Mouse (Mus musculus) right cerebral cortex, postnatal 10 days (tissue): ENCODE data around the gene Lrrc51.

Experiments used
- DNase-seq, 2 experiments: peaks; one replicate each; pipeline ENCODE4 v3.0.0; 2021; ENCODE audit warnings: low spot score in 2 of 2

Lrrc51 gene

GRCm38 (mm10) chr7:101882413-101883154 is 51.1 kb downstream of the Lrrc51 start:
- DNase-seq, result no peak

GRCm38 (mm10) chr7:101880855-101881254 is 52.8 kb downstream of the Lrrc51 start:
- no peak for DNase-seq

GRCm38 (mm10) chr7:101875978-101876377 is 57.7 kb downstream of the Lrrc51 start:
- DNase-seq, result no peak

- DNase-seq, result no peak
Observed at GRCm38 (mm10) chr7:101871296-101871695, 62.4 kb downstream of the Lrrc51 start.

- no peak for DNase-seq
Observed at GRCm38 (mm10) chr7:101870629-101871028, 63.1 kb downstream of the Lrrc51 start, which contains the start of gene Folr1. Gene Folr1, minus strand, starts transcription at chr7:101870788.

GRCm38 (mm10) chr7:101869163-101869500 is 64.6 kb downstream of the Lrrc51 start:
- no peak for DNase-seq

- no peak for DNase-seq
Observed at GRCm38 (mm10) chr7:101868241-101869162, 65.2 kb downstream of the Lrrc51 start.

- DNase-seq, result no peak
Observed at GRCm38 (mm10) chr7:101867482-101867881, 66.2 kb downstream of the Lrrc51 start.

- DNase-seq, result no peak
Observed at GRCm38 (mm10) chr7:101866491-101867265, 67.0 kb downstream of the Lrrc51 start.

- no peak for DNase-seq
Observed at GRCm38 (mm10) chr7:101863415-101863814, 70.3 kb downstream of the Lrrc51 start, which contains the start of gene Anapc15. Gene Anapc15, plus strand, starts transcription at chr7:101863715.
